In genomic region chr16:4624481-4625110, GRCm38 (mm10) we compare ENCODE assay signal across 8 mouse cellular contexts. TPM values are rescaled to one million over a fixed set of nuclear protein-coding genes. Genes with fewer than 3 reads are reported as not detected.
A peak's percentile ranks its signal among the peaks of the same experiment; 100 is the strongest.
DNase-seq lines count a peak whose midpoint lies in the region; ATAC-seq and TF ChIP-seq lines count a peak whose summit lies in the region.

Pam16 (minus strand) TSS chr16:4624988.

- peaks cover 52% of the 10 kb centered on the region for H3K4me1 ChIP-seq in erythroblast, embryonic 14.5 days (ENCODE audit: control insufficient read depth)
- H3K4me1 ChIP-seq in heart, embryonic 13.5 days, result peaks cover 45% of the 10 kb centered on the region
- peaks cover 53% of the 10 kb centered on the region for H3K4me1 ChIP-seq in liver, embryonic 12.5 days
- peaks cover 15% of the 10 kb centered on the region for H3K4me1 ChIP-seq in stomach, embryonic 15.5 days

- H3K79me3 ChIP-seq in C2C12 (ENCODE audit: low read depth), result peaks cover 28% of the 10 kb centered on the region

- peak; percentile 89 for ATAC-seq in heart, embryonic 13.5 days (ENCODE audit: extremely low read depth, insufficient number of reproducible peaks, low FRiP score, low TSS enrichment)
- peak; percentile 93 for ATAC-seq in liver, embryonic 12.5 days
- peak; percentile 93 for ATAC-seq in stomach, embryonic 15.5 days (ENCODE audit: insufficient read depth, low FRiP score, low read depth)

- DNase-seq in brain, embryonic 14.5 days (ENCODE audit: low read depth), result peak; percentile 94
- DNase-seq in kidney, postnatal 10 days, result peak; percentile 96
- peak; percentile 80 to 84 for DNase-seq in natural killer cell, adult 2 months (ENCODE audit: low spot score in 2 of 2)

- H3K9me3 ChIP-seq in erythroblast, embryonic 14.5 days (ENCODE audit: control insufficient read depth, low read length), result no peaks in the 10 kb centered on the region
- H3K9me3 ChIP-seq in heart, embryonic 13.5 days, result no peaks in the 10 kb centered on the region
- H3K9me3 ChIP-seq in liver, embryonic 12.5 days (replicated peaks), result no peaks in the 10 kb centered on the region
- H3K9me3 ChIP-seq in stomach, embryonic 15.5 days, result no peaks in the 10 kb centered on the region

- peaks cover 50% of the 10 kb centered on the region for H3K79me2 ChIP-seq in C2C12 (ENCODE audit: control insufficient read depth, insufficient read depth)

- no peak for TF ChIP-seq CTCF in C2C12 (IDR thresholded peaks at IDR 0.05; ENCODE audit: control insufficient read depth, insufficient read depth, insufficient read length)
- no peak for TF ChIP-seq CTCF in brain, embryonic 14.5 days (IDR thresholded peaks at IDR 0.05; ENCODE audit: borderline replicate concordance, extremely low read depth, insufficient read depth, insufficient read length)

- TF ChIP-seq POLR2A in brain, embryonic 14.5 days (IDR thresholded peaks at IDR 0.05; ENCODE audit: borderline replicate concordance, extremely low read depth, insufficient read depth, insufficient read length, poor library complexity, severe bottlenecking), result no peak

- peak within 1 kb of the TSS; percentile 72 for H3K4me3 ChIP-seq in C2C12 (ENCODE audit: insufficient read depth, poor library complexity, severe bottlenecking)
- H3K4me3 ChIP-seq in erythroblast, embryonic 14.5 days (replicated peaks), result peak within 1 kb of the TSS; percentile 81
- H3K4me3 ChIP-seq in heart, embryonic 13.5 days, result peak within 1 kb of the TSS; percentile 72
- peak within 1 kb of the TSS; percentile 85 for H3K4me3 ChIP-seq in liver, embryonic 12.5 days
- peak within 1 kb of the TSS; percentile 76 for H3K4me3 ChIP-seq in stomach, embryonic 15.5 days (replicated peaks)

- H3K9ac ChIP-seq in heart, embryonic 13.5 days, result peak within 1 kb of the TSS; percentile 88
- H3K9ac ChIP-seq in liver, embryonic 12.5 days, result peak within 1 kb of the TSS; percentile 86
- peak within 1 kb of the TSS; percentile 42 for H3K9ac ChIP-seq in stomach, embryonic 15.5 days

- under 1% methylated on average over 56 of the region's 56 CpGs for WGBS in heart, embryonic 13.5 days
- 1% methylated on average over 56 of the region's 56 CpGs for WGBS in liver, embryonic 12.5 days (ENCODE audit: insufficient replicate concordance)
- WGBS in stomach, embryonic 15.5 days, result under 1% methylated on average over 56 of the region's 56 CpGs

- no peaks in the 10 kb centered on the region for H3K36me3 ChIP-seq in C2C12 (ENCODE audit: control insufficient read depth, insufficient read depth)
- peaks cover 36% of the 10 kb centered on the region for H3K36me3 ChIP-seq in erythroblast, embryonic 14.5 days (ENCODE audit: control insufficient read depth)
- H3K36me3 ChIP-seq in heart, embryonic 13.5 days, result peaks cover 17% of the 10 kb centered on the region
- peaks cover 31% of the 10 kb centered on the region for H3K36me3 ChIP-seq in liver, embryonic 12.5 days
- H3K36me3 ChIP-seq in stomach, embryonic 15.5 days, result no peaks in the 10 kb centered on the region

- no peaks in the 10 kb centered on the region for H3K27me3 ChIP-seq in C2C12 (ENCODE audit: control insufficient read depth, insufficient read depth, insufficient read length)
- no peaks in the 10 kb centered on the region for H3K27me3 ChIP-seq in erythroblast, embryonic 14.5 days (ENCODE audit: control insufficient read depth)
- H3K27me3 ChIP-seq in heart, embryonic 13.5 days (replicated peaks), result no peaks in the 10 kb centered on the region
- H3K27me3 ChIP-seq in liver, embryonic 12.5 days (replicated peaks), result no peaks in the 10 kb centered on the region
- H3K27me3 ChIP-seq in stomach, embryonic 15.5 days (replicated peaks), result no peaks in the 10 kb centered on the region

- H3K27ac ChIP-seq in heart, embryonic 13.5 days (replicated peaks), result peak within 1 kb of the TSS; percentile 85
- H3K27ac ChIP-seq in liver, embryonic 12.5 days, result peak within 1 kb of the TSS; percentile 90
- H3K27ac ChIP-seq in stomach, embryonic 15.5 days, result peak within 1 kb of the TSS; percentile 86

- H3K4me2 ChIP-seq in heart, embryonic 13.5 days, result peak within 1 kb of the TSS; percentile 85
- peak within 1 kb of the TSS; percentile 75 for H3K4me2 ChIP-seq in liver, embryonic 12.5 days
- H3K4me2 ChIP-seq in stomach, embryonic 15.5 days, result peak within 1 kb of the TSS; percentile 73

- peak within 1 kb of the TSS; percentile 95 for H3ac ChIP-seq in C2C12 (ENCODE audit: control insufficient read depth, insufficient read length, low read depth)

TF ChIP-seq in C2C12, 6 proteins besides CTCF, POLR2A, EP300 and RAD21:
- TF ChIP-seq MYOD1 (IDR thresholded peaks at IDR 0.05; ENCODE audit: control insufficient read depth, insufficient read length, low read depth) (no peak), FOSL1 (IDR thresholded peaks at IDR 0.05; ENCODE audit: insufficient read depth, low read length, poor library complexity, severe bottlenecking) (no peak), MAX (IDR thresholded peaks at IDR 0.05) (peak; percentile 56), CEBPB (IDR thresholded peaks at IDR 0.05; ENCODE audit: low read depth) (no peak)
TF ChIP-seq in C2C12: peak in this region for 1.

RNA-seq across cellular contexts. Expression of gene Pam16, which starts in this region (rescaled TPM):
- 94.8 TPM for polyA plus RNA-seq in C2C12 (2012; fragmentation: generic; extraction: Trizol)
- 121 and 169 TPM in 2 replicates for polyA plus RNA-seq in brain, embryonic 14.5 days (2012; rRNA removed)
- polyA plus RNA-seq in erythroblast, embryonic 14.5 days (2012), result 15.1 and 16.3 TPM in 2 replicates
- 136 and 139 TPM in 2 replicates for polyA plus RNA-seq in heart, embryonic 13.5 days (2015; fragmentation: Nextera tagmentation; extraction: Ambion mirVana)
- 76.2 and 81.9 TPM in 2 replicates for polyA plus RNA-seq in liver, embryonic 12.5 days (2016; fragmentation: Nextera tagmentation; extraction: Ambion mirVana)
- 46.5 and 75.7 TPM in 2 replicates for polyA plus RNA-seq in stomach, embryonic 15.5 days (2015; fragmentation: Nextera tagmentation; extraction: Ambion mirVana)

Comparison
In these comparisons a context has a peak if more than half of its experiments do, and no peak if none do; other contexts are left out.
1. Peak in every context shown above with its lines: DNase-seq, ATAC-seq, H3K4me3 ChIP-seq and H3K27ac ChIP-seq.